Mouse (Mus musculus) lung, postnatal 36 days (tissue): Measurements from ENCODE around the gene Fbxo10.
"Not testable (repeated sequence)": the region's sequence is repeated elsewhere in the genome, so short reads cannot be mapped to it uniquely, and the experiment has no call there.

Source experiments
- DNase-seq: peaks from one replicate; pipeline ENCODE4 v3.0.0; 2022; ENCODE audit warnings: mixed read lengths

Gene Fbxo10

DNA sequence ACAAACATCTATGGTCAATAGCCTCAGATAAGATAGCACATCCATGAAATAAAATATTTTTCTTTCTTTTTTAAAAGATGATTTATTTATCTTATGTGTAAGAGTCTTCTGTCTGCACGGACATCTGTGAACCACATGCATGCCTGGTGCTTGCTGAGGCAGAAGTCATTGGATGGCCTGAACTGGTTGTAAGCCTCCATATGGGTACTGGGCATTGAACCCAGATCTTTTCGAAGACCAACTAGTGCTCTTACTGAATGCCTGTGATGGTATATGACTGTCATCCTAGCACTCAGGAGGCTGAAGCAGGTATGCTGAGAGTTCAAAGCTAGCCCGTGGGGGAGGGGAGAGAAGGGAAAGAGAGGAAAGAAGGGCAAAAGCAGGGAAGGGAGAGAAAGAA is 86.3 kb downstream of the Fbxo10 start:
- no peak for DNase-seq

DNA sequence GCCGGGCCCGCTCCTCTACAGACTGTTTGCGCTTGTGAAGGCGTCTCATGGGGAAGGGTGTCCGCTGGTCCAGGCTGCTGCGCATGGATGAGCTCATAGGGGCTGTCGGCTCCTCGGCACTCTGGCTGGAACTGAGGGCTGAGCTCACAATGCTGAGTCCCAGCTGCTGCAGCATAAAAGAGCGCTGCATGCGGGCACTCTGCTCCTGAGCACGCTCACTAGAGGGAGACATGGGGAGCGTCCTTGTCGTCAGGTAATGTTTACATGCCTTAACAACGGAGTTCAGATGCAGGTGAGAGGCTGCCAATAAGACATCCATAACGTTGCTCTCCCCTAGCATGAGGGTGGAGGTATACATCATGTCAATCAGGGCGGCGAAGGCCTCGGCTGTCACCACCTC is 89.6 kb downstream of the Fbxo10 start:
- DNase-seq = no peak

DNA sequence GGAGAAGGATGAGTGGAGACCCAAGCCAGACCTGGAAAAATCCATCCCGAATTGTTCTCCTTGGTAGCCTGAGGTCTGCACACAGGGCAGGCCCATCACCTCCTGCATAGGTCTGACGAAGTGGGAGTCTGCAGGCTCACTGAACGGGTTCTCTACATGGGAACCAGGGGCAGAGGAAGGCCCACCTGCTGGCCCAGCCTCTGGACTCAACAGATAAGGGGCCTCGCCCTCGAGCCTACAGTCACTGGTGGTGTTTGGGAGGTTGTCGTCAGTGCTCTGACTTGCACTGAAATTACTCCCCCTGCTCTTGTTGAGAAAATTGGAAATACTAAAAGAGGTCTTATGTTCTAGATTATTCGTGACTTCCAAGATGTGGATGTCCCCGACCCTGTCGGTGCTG is 90.6 kb downstream of the Fbxo10 start:
- no peak for DNase-seq

DNA sequence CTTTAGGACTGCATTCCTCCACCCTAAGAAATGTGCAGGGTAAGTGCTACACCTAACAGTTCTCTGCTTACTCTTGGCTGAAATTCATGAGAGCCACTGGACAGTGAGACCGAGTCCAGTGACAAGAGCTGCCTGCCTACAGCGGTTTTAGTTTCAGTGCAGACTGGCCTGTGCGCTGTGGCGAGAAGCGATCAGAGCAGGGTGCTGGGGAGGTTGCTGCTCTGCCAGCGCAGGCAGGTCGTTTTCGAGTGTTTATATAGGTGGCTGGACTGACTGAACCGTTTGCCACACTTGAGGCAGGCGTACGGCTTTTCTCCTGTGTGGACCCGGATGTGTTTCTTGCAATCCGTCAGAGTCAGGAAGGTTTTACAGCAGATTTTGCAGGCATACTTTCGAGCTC is 91.2 kb downstream of the Fbxo10 start:
- not testable (repeated sequence) for DNase-seq

DNA sequence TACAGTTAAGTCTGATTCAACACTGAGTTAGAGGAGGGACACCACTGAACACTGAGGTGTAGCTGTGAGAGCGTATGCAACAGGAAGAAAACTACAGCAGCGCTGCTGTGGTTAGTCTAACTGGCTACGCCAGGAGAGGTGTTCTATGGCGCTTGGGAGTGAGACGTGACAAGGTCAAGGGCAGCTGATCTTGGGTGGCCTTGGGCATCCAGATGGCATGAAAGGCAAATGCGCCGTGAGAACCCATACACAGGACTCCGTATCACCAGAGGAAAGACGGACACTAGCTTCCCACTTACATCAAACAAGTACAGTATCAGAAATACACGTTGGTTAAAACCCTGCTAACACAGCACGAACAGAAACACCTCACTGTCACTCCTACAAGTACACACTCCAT is 92.1 kb downstream of the Fbxo10 start:
- DNase-seq = not testable (repeated sequence)

DNA sequence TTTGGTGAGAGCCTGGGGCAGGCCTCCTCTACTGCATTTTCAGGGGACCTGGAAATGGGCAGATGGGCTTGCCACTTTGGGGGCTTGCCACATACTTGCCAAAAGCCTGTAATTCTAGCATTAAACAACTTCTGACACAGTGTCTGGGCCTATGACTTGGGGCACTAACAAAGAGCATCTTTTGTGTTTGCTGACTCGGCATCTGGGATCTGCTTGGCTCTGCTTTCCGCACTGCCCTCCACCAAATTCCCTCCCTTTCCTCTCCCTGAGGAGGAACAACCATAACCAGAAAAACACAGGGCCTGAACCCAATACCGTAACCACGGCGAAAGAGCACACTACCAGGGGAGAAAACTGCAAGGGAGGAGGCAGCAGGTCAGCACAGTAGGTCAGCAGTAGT is 93.8 kb downstream of the Fbxo10 start:
- DNase-seq = no peak
